Mouse (Mus musculus) brain, embryonic 18.5 days (tissue): ENCODE data around the gene Stag2.

Experiments
- DNase-seq: peaks from one replicate; pipeline ENCODE4 v3.0.0-alpha.2; 2012; ENCODE audit warnings: low read depth, low spot score

Gene Stag2

DNA sequence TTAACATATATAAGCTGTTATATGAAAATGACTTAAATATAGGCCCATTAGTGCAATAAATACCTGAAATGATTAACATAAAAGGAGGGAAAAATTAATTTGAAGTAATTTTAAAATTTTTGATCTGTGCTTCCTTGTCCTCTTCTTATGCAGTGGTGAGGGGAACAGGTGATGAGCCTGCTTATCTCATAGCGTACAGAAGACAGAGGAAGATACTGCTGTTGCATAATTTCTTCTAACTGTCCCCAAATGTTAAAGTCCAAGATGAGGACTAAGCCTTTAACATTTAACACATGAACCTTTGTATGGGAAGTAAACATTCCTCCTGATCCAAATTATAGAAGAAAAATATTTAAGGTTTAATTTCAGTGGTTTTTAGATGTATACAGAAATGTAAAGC, 66.6 kb downstream of the Stag2 start:
- DNase-seq = no peak

DNA sequence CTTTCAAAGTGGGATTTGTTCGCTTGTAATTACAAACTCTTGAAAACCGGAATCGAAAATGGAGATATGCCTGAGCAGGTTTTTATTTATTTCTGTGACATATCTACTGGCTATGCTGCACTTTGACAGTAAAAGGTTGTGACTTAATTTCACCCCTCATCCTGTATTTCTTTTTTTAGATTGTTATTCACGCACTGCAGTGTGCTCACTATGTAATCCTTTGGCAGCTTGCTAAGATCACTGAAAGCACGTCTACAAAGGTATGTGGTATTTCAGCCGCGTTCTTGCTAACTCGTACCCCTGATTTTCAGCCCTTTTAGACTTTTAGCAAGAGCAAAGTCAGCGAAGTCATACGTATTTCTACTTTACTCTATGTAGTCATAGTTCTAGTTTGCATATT, 101.2 kb downstream of the Stag2 start:
- DNase-seq = no peak

DNA sequence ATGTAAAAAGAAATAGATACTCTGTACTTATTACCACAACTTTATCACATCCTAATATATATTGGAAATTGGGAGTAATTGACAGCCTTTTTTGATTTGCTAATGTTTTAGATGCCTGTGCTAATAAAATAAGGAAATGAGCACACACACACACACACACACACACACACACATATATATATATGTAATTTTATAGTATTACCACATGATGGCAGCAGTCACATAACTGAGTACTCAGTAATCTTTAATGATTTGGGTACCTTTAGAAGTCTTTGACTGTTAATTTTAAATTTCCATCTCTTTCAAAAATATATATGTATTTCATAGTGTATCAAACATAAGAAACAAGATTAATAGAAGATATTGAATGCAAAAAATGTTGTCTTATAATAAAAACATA, 123.6 kb downstream of the Stag2 start:
- no peak for DNase-seq

DNA sequence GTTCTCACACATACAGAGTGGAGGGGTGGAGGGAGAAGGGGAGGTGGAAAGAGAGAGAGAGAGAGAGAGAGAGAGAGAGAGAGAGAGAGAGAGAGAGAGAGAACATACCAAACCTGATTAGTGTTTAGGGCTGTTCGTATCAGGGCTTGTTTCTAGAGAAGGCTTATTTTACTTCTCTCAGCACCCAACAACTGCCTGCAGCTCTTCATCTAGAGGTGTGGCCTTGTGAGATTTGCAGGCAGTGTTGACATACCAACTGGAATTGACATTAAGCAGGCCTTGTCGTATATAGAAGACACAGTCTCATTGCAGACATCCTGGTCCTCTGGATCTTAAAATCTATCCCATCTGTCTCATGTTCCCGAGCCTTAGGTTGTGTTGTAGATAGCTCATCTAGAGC, 141.1 kb downstream of the Stag2 start:
- no peak for DNase-seq

DNA sequence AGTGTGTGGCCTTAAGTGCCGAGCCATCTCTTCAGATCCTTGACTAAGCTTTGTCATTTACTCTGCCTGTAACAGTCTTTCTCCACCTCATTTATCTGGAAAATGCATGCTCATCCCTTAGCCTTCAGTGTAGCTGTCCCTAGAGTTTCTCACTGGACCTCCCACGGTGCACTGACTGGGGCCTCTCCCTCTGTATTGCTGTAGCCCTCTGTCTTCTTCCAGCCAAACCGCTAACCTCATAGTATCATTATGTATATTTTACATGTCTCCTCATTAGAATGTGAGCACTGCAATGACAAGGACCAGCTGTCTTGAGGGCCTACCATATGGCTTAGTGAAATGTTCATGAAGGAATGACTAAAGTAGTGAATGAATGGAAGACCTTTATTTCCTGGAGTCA, 166.1 kb downstream of the Stag2 start:
- DNase-seq = no peak

DNA sequence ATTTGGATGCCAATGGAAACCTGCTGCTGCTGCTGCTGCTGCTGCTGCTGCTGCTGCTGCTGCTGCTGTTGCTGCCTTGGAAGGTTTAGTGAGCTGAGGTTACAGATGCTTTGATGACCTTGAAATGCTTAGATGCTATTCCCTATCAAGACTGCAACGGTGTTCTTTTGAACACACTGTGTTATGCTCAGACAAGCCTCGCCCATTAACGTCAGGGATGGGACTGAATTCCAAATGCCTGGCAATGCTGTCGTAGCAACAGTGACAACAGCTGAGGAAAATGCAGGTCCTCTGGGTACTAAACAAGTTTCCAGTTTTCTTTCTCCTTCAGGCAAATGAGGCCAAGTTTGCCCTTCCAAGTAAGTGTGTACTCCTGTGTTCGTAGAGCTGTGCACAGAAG, 171.3 kb downstream of the Stag2 start:
- no peak for DNase-seq

DNA sequence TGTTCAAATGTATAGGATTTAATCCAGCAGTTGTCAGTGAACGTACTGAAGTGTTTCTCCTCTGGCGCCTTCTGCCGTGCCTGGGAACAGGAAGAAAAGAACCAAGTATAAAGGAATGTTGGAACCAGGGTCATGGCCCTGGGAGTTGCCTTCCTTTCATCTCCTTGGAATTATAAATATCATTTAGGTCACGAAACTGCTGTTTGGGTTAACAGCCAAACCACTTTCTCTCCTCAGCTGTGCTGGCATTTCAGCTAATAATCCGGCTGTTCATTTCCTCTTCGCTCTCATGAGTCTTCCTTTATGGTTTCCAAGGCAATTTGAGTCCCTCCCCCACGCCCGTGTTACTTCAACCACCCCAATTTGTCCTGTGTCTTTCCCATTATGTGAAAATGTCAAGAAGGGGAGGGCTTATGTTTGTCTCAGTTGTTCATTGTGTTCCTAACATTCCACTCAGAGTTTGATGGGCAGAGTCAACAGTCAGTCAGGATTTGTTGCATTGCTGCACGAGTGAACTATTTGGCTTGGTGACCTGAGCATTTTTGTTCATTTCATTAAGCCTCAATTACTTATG, 172.2 kb downstream of the Stag2 start:
- no peak for DNase-seq

DNA sequence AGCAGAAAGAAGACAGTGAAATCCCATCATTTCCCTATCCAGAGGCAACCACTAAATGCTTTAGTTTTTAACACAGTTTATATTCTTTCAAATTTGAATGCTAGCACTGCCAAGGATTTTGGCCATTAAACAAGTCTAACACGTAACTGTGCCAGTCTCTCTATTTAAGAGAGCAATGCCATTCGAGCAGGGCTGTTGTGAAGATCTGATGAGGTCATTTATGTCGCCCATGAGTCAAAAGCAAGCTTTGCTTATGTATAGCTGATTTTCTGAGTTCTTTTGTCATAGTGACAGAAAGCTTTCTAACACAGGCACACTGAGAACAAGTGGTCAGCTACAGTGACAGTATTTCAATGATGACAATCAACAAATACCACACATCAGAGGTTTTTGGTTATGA, 175.7 kb downstream of the Stag2 start:
- no peak for DNase-seq
